Mouse (Mus musculus) erythroblast, embryonic 14.5 days (primary cell): ENCODE measurements at regions not wholly inside any gene's neighbourhood (a gene's known extent, or its start where the extent isn't known, plus 50 kb on each side); places are given as distances from the start of the nearest gene placed in this dataset.

Experiments
- GATA1 ChIP-seq: IDR thresholded peaks from 2 replicates; pipeline ENCODE4 v1.6.1; 2012; ENCODE audit warnings: low read length, inconsistent platforms, mixed read lengths
- TAL1 ChIP-seq: IDR thresholded peaks from 3 replicates; pipeline ENCODE4 v1.6.1; 2012; ENCODE audit warnings: low read length, inconsistent platforms, mixed read lengths

DNA sequence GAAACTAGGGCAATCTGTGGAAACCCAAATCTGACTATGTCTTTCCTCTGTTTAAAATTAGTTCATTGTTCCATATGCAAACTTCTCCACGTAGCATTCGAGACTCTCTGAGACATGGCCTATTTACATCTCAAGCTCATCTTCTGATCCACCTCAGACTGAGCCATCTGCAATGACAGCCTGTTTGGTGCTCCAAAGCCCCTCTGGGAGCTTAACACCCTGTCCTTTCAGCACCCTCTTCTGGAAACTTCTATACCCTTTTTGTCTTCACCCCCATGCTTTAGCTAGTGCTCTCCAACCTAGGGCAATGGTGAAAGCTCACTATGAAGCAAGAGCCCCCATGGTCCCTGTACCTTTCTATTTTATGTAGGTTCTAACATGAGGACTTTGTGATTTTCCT is 379.7 kb downstream of the Lpin1 start:
- no peak for TF ChIP-seq GATA1
- no peak for TF ChIP-seq TAL1
